Mouse (Mus musculus) heart, adult 9 months (tissue): Measurements from ENCODE around the gene Cd163.
A peak's percentile ranks its signal among the peaks of the same experiment; 100 is the strongest.

ENCODE experiments used
- DNase-seq, 2 experiments: peaks; one replicate each; pipeline ENCODE4 v3.0.0; 2022; ENCODE audit warnings: low spot score in 2 of 2

Cd163 gene

GRCm38 (mm10) chr6:124360549-124360948, 56.1 kb downstream of the Cd163 start:
- no peak for DNase-seq

- no peak for DNase-seq
These were observed 59.9 kb downstream of the Cd163 start for GRCm38 (mm10) chr6:124364328-124364727.

- peak; percentile 8 to 37 for DNase-seq
These were observed 69.2 kb downstream of the Cd163 start for GRCm38 (mm10) chr6:124373584-124374206.

- no peak for DNase-seq
These were observed 70.2 kb downstream of the Cd163 start for GRCm38 (mm10) chr6:124374683-124375082.

GRCm38 (mm10) chr6:124375435-124375884, 71.0 kb downstream of the Cd163 start:
- DNase-seq: peak; percentile 67 to 84

- DNase-seq: no peak
These were observed 71.9 kb downstream of the Cd163 start for GRCm38 (mm10) chr6:124376311-124376710.

- DNase-seq: no peak
These were observed 73.2 kb downstream of the Cd163 start for GRCm38 (mm10) chr6:124377494-124378255.

GRCm38 (mm10) chr6:124379331-124379730, 74.9 kb downstream of the Cd163 start:
- peak; percentile 22 to 43 for DNase-seq
